Mouse (Mus musculus): ENCODE measurements around the gene Fry. TPM values are rescaled to one million over a fixed set of nuclear protein-coding genes. Genes with fewer than 3 reads are reported as not detected.

Fry gene
- polyA plus RNA-seq, 1 experiment from 2014 or later: 21.1 TPM

DNA sequence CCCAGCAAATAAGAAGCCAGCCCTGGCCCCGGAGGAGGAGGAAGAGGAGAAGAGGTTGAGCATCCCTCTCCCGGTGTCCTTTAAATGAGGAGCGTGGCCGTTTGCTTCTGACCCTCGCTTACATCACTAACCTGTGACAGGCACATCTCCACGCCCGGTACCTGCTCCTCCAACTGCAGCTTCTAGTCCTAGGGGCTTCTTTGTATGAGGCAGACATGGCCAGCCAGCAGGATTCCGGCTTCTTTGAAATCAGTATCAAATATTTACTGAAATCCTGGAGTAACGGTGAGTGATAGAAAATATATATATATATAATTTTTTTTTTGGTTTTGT, 141.6 kb downstream of the Fry start:
- H3K36me3 ChIP-seq (ENCODE audit: control insufficient read depth, insufficient read depth, low read length): no peaks in the 10 kb centered on the region
- H3K27me3 ChIP-seq (ENCODE audit: control insufficient read depth, insufficient read depth, low read length): no peaks in the 10 kb centered on the region
- peak overlapping the region; percentile 73 for H3K27ac ChIP-seq (ENCODE audit: low read depth, low read length)
- peaks cover 7% of the 10 kb centered on the region; the same call in 1 of the 2 replicates for H3K4me1 ChIP-seq (ENCODE audit: control insufficient read depth, insufficient read depth, low read length)
- no peaks in the 10 kb centered on the region for H3K9me3 ChIP-seq (ENCODE audit: control insufficient read depth, low read length)
- no peak for ATAC-seq (ENCODE audit: insufficient read depth, low FRiP score, low TSS enrichment)
- DNase-seq (ENCODE audit: low spot score): no peak
- WGBS: 36% methylated on average over 9 of the region's 9 CpGs
- H3K4me3 ChIP-seq (ENCODE audit: low read depth, low read length): peak overlapping the region; percentile 36
- H3K4me2 ChIP-seq (ENCODE audit: low read depth): peak overlapping the region; percentile 75
- peak overlapping the region; percentile 59 for H3K9ac ChIP-seq (ENCODE audit: low read length)

DNA sequence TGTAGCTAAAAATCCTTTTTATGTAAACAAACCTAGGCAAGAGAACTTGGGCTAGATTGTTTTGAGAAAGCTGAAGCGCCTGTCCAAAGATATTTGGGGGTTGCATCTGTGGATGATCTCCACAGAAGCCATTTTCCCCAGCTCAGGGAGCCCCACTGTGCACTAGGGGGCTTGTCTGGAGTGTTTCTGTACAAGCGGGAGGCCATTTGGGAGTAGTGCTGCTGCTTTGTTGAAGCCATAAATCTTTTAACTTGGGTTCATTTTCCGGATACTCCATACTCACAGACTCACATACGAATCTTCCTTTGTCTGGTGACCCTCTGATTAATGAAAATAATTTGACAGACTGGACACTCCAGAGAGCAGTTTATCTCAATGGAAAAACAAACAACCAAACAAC, 142.9 kb downstream of the Fry start:
- Histone ChIP-seq H3K27ac (ENCODE audit: low read depth, low read length) (no peak overlapping the region), H3K4me3 (ENCODE audit: low read depth, low read length) (no peak overlapping the region), H3K4me2 (ENCODE audit: low read depth) (no peak overlapping the region), H3K27me3 (ENCODE audit: control insufficient read depth, insufficient read depth, low read length) (no peaks in the 10 kb centered on the region), H3K9me3 (ENCODE audit: control insufficient read depth, low read length) (no peaks in the 10 kb centered on the region), H3K9ac (ENCODE audit: low read length) (no peak overlapping the region; the same call in 1 of the 2 replicates), H3K4me1 (ENCODE audit: control insufficient read depth, insufficient read depth, low read length) (peaks cover 7% of the 10 kb centered on the region; the same call in 1 of the 2 replicates), H3K36me3 (ENCODE audit: control insufficient read depth, insufficient read depth, low read length) (no peaks in the 10 kb centered on the region)
- ATAC-seq (ENCODE audit: insufficient read depth, low FRiP score, low TSS enrichment) (no peak), DNase-seq (ENCODE audit: low spot score) (no peak)
- WGBS: 27% methylated on average over 4 of the region's 4 CpGs

DNA sequence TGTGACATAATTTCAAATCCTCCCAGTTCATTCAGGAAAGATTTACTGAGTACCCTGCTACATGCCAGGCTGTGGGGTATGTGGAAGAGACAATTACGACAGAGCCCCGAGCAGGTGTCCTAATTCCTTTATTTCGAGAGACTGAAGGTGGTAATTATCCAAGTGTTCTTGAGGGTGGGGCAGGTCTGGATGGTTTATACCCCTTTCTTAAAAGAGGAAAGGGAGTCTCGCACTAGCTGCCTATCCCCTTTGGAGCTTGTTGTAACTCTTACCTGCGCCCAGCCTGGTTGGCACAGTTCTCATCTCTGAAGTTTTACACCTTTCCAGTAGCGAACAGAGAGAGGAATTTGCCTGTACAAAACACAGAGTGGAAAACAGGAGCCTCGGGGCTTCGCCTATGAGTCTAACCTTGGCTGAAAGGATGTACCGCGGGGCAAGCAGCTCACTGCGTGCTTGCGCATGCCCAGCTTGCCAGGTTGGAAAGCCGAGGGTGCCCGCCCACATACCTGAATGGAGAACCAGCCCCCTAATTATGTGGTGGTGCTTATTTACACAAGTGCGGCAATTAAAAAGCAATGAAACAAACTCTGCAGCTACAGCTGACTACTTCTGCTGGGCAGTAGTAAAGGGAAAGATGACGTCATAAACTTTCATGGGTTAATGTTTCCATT, 143.7 kb downstream of the Fry start:
- H3K27ac ChIP-seq (ENCODE audit: low read depth, low read length): no peak overlapping the region
- WGBS: 74% methylated on average over 16 of the region's 16 CpGs
- no peaks in the 10 kb centered on the region for H3K36me3 ChIP-seq (ENCODE audit: control insufficient read depth, insufficient read depth, low read length)
- no peak overlapping the region for H3K4me2 ChIP-seq (ENCODE audit: low read depth)
- no peaks in the 10 kb centered on the region for H3K27me3 ChIP-seq (ENCODE audit: control insufficient read depth, insufficient read depth, low read length)
- H3K9ac ChIP-seq (ENCODE audit: low read length): no peak overlapping the region
- peaks cover 7% of the 10 kb centered on the region; the same call in 1 of the 2 replicates for H3K4me1 ChIP-seq (ENCODE audit: control insufficient read depth, insufficient read depth, low read length)
- ATAC-seq (ENCODE audit: insufficient read depth, low FRiP score, low TSS enrichment) (no peak), DNase-seq (ENCODE audit: low spot score) (no peak)
- no peaks in the 10 kb centered on the region for H3K9me3 ChIP-seq (ENCODE audit: control insufficient read depth, low read length)
- no peak overlapping the region for H3K4me3 ChIP-seq (ENCODE audit: low read depth, low read length)

DNA sequence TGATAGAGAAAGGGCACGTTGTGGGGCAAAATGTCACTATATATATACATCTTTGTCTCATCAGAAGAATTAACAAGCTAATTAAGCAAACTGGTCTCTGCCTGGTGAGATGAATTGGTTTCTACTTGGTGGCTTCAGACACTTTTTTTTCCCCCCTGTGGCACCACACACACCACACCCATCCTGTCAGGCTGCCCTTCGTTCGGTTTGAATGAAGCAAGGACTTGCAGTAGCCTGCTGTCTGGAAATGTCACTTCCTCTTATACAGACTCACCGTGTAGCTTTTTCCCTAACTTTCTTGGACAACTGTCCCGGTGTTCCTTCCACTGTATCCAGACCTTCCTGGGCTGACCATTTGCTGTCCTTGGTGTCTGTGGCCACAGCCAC, 144.3 kb downstream of the Fry start:
- Histone ChIP-seq H3K27ac (ENCODE audit: low read depth, low read length) (no peak overlapping the region), H3K4me1 (ENCODE audit: control insufficient read depth, insufficient read depth, low read length) (peaks cover 7% of the 10 kb centered on the region; the same call in 1 of the 2 replicates), H3K4me3 (ENCODE audit: low read depth, low read length) (no peak overlapping the region), H3K27me3 (ENCODE audit: control insufficient read depth, insufficient read depth, low read length) (no peaks in the 10 kb centered on the region), H3K4me2 (ENCODE audit: low read depth) (no peak overlapping the region), H3K9ac (ENCODE audit: low read length) (no peak overlapping the region), H3K36me3 (ENCODE audit: control insufficient read depth, insufficient read depth, low read length) (no peaks in the 10 kb centered on the region), H3K9me3 (ENCODE audit: control insufficient read depth, low read length) (no peaks in the 10 kb centered on the region)
- 58% methylated on average over 5 of the region's 5 CpGs for WGBS
- ATAC-seq (ENCODE audit: insufficient read depth, low FRiP score, low TSS enrichment) (no peak), DNase-seq (ENCODE audit: low spot score) (no peak)

DNA sequence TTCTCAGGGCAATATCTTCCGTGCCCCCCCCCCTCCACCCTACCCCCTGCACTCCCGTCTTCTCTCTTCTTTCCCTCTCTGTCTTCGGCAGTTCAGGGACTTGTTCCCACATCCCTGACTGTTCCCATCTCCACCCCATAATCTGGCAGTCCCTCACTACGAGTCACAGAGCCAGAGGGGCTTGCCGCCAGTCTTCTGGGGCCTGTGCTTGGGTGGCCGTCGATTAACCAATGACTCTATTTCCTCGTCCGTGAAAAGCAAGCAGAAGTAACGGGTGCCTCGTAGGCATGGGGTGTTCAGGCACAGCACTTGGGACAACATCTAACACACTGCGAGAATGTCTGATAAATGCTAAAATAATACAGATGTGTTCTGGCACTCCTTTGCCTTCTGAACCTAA, 144.7 kb downstream of the Fry start:
- peaks cover 7% of the 10 kb centered on the region; the same call in 1 of the 2 replicates for H3K4me1 ChIP-seq (ENCODE audit: control insufficient read depth, insufficient read depth, low read length)
- H3K4me3 ChIP-seq (ENCODE audit: low read depth, low read length): no peak overlapping the region
- no peaks in the 10 kb centered on the region for H3K36me3 ChIP-seq (ENCODE audit: control insufficient read depth, insufficient read depth, low read length)
- no peak overlapping the region for H3K27ac ChIP-seq (ENCODE audit: low read depth, low read length)
- DNase-seq (ENCODE audit: low spot score) (no peak), ATAC-seq (ENCODE audit: insufficient read depth, low FRiP score, low TSS enrichment) (no peak)
- no peak overlapping the region for H3K4me2 ChIP-seq (ENCODE audit: low read depth)
- H3K9me3 ChIP-seq (ENCODE audit: control insufficient read depth, low read length): no peaks in the 10 kb centered on the region
- H3K27me3 ChIP-seq (ENCODE audit: control insufficient read depth, insufficient read depth, low read length): no peaks in the 10 kb centered on the region
- WGBS: 80% methylated on average over 12 of the region's 12 CpGs
- no peak overlapping the region for H3K9ac ChIP-seq (ENCODE audit: low read length)

DNA sequence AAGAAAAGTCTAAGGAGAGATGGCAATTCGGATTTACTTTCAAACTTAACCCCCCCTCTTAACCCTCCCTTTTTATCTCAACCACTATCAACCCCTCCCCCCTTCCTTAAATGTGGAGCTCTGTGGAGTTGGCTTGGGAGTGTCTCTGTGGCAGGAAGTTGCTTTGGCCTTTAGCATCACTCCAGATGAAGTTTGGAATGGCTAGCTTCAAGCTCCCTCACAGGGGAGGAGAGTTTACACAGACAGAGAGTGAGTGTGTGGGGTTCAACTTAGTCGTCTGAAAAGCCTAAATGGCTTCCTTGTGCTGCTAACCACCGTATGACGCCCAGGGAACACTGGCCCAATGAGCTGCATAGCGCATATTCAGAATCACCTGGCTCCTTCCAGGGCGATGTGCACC, 145.2 kb downstream of the Fry start:
- Histone ChIP-seq H3K36me3 (ENCODE audit: control insufficient read depth, insufficient read depth, low read length) (no peaks in the 10 kb centered on the region), H3K9ac (ENCODE audit: low read length) (no peak overlapping the region), H3K27me3 (ENCODE audit: control insufficient read depth, insufficient read depth, low read length) (no peaks in the 10 kb centered on the region), H3K27ac (ENCODE audit: low read depth, low read length) (no peak overlapping the region), H3K4me1 (ENCODE audit: control insufficient read depth, insufficient read depth, low read length) (peaks cover 7% of the 10 kb centered on the region; the same call in 1 of the 2 replicates), H3K4me3 (ENCODE audit: low read depth, low read length) (no peak overlapping the region), H3K4me2 (ENCODE audit: low read depth) (no peak overlapping the region), H3K9me3 (ENCODE audit: control insufficient read depth, low read length) (no peaks in the 10 kb centered on the region)
- DNase-seq (ENCODE audit: low spot score) (no peak), ATAC-seq (ENCODE audit: insufficient read depth, low FRiP score, low TSS enrichment) (no peak)
- WGBS: 82% methylated on average over 6 of the region's 6 CpGs

DNA sequence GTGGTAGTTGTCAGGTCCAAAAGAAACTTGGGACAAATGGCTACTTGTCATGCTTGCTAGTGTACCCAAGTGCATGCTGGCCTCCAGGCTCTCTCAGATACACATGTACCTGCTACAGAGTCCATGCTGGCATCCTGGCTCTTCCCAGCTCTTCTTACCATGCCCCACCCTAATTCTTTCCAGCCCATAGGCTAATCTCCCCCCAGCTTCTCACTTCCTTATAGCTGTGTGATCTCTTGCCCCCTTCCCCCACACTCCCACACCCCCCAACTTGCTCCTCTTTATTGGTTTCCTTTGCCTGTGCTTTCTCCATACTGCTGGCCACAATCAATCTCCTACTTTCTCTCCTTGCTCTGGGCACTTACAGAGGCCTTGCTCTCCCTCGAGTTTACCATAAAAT, 146.6 kb downstream of the Fry start:
- 54% methylated on average over 1 of the region's 1 CpGs for WGBS
- no peaks in the 10 kb centered on the region for H3K9me3 ChIP-seq (ENCODE audit: control insufficient read depth, low read length)
- no peak for ATAC-seq (ENCODE audit: insufficient read depth, low FRiP score, low TSS enrichment)
- no peak for DNase-seq (ENCODE audit: low spot score)
- H3K36me3 ChIP-seq (ENCODE audit: control insufficient read depth, insufficient read depth, low read length): no peaks in the 10 kb centered on the region
- H3K4me2 ChIP-seq (ENCODE audit: low read depth): no peak overlapping the region
- H3K4me3 ChIP-seq (ENCODE audit: low read depth, low read length): no peak overlapping the region
- H3K27ac ChIP-seq (ENCODE audit: low read depth, low read length): no peak overlapping the region
- no peak overlapping the region for H3K9ac ChIP-seq (ENCODE audit: low read length)
- H3K27me3 ChIP-seq (ENCODE audit: control insufficient read depth, insufficient read depth, low read length): no peaks in the 10 kb centered on the region
- peaks cover 4% of the 10 kb centered on the region; the same call in 1 of the 2 replicates for H3K4me1 ChIP-seq (ENCODE audit: control insufficient read depth, insufficient read depth, low read length)

DNA sequence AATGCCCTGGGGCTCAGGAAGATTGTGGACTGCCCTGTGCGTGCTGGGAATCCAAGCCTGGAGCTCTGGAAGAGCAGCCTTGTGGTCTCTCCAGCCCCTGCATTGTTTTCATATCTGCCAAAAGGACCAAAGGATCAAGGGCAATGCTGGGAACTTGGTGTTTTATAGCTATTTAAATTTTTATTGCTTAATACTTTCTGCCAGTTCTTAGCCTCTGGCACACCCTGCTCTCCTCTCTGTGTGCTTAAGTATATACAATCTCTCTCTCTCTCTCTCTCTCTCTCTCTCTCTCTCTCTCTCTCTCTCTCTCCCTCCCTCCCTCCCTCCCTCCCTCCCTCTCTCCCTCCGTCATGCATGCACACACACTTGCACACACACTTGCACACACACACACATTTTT, 147.5 kb downstream of the Fry start:
- no peak for DNase-seq (ENCODE audit: low spot score)
- no peak overlapping the region for H3K4me3 ChIP-seq (ENCODE audit: low read depth, low read length)
- no peaks in the 10 kb centered on the region for H3K9me3 ChIP-seq (ENCODE audit: control insufficient read depth, low read length)
- H3K9ac ChIP-seq (ENCODE audit: low read length): no peak overlapping the region
- no peaks in the 10 kb centered on the region for H3K27me3 ChIP-seq (ENCODE audit: control insufficient read depth, insufficient read depth, low read length)
- H3K36me3 ChIP-seq (ENCODE audit: control insufficient read depth, insufficient read depth, low read length): no peaks in the 10 kb centered on the region
- no peak overlapping the region for H3K27ac ChIP-seq (ENCODE audit: low read depth, low read length)
- no peak overlapping the region for H3K4me2 ChIP-seq (ENCODE audit: low read depth)
- no peak for ATAC-seq (ENCODE audit: insufficient read depth, low FRiP score, low TSS enrichment)
- 58% methylated on average over 2 of the region's 2 CpGs for WGBS
- H3K4me1 ChIP-seq (ENCODE audit: control insufficient read depth, insufficient read depth, low read length): peaks cover 4% of the 10 kb centered on the region; the same call in 1 of the 2 replicates

DNA sequence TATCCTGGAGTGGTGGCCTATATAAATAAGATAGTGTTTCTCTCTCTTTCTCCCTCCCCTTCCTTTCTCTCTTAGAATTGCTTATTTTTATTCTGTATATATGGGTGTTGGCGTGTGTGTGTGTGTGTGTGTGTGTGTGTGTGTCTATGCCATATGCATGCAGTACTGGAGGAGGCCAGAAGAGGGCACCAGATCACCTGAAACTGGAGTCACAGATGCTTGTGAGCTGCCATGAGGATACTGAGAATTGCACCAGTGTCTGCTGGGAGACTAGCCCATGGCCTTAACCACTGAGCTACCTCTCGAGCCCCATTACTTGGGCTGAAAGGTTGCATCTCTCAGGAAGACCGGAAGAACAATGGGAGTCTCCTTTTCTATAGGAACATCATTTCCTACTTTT, 149.8 kb downstream of the Fry start:
- DNase-seq (ENCODE audit: low spot score) (no peak), ATAC-seq (ENCODE audit: insufficient read depth, low FRiP score, low TSS enrichment) (no peak)
- WGBS: 94% methylated on average over 3 of the region's 3 CpGs
- Histone ChIP-seq H3K27ac (ENCODE audit: low read depth, low read length) (no peak overlapping the region), H3K9ac (ENCODE audit: low read length) (no peak overlapping the region), H3K4me1 (ENCODE audit: control insufficient read depth, insufficient read depth, low read length) (no peaks in the 10 kb centered on the region), H3K4me3 (ENCODE audit: low read depth, low read length) (no peak overlapping the region), H3K36me3 (ENCODE audit: control insufficient read depth, insufficient read depth, low read length) (no peaks in the 10 kb centered on the region), H3K27me3 (ENCODE audit: control insufficient read depth, insufficient read depth, low read length) (no peaks in the 10 kb centered on the region), H3K9me3 (ENCODE audit: control insufficient read depth, low read length) (no peaks in the 10 kb centered on the region), H3K4me2 (ENCODE audit: low read depth) (no peak overlapping the region)
